Mouse (Mus musculus): ENCODE results near the gene Vcp. TPM values are rescaled to one million over a fixed set of nuclear protein-coding genes. Genes with fewer than 3 reads are reported as not detected.

Vcp gene
- polyA plus RNA-seq, 1 experiment from 2014 or later: 635 TPM

DNA sequence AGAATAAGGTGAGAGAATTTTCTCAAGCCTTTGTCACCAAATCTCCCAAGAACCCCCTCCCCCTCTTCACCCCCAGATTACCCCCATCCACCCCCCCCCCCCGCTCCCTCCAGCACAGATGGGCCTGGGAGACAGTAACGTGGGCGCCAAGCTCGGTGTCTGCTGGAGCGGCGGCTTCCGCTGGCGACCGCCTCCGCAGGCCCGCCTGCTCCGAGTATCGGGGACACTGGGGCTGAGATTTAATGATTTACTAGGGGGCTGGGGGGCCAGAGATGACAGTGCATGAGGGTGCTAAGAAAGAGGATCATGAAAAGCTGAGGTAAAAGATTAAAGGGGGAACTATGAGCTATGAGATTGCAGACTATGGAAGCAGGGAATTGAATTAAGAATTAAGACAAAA lies 51.8 kb downstream of the Vcp start:
- H3K4me2 ChIP-seq: no peak overlapping the region

GRCm38 (mm10) chr4:42946733-42947290 lies 53.5 kb downstream of the Vcp start:
- H3K27me3 ChIP-seq (ENCODE audit: control insufficient read depth, insufficient read depth, low read length): no peaks in the 10 kb centered on the region
- peak; percentile 95 for DNase-seq (ENCODE audit: low spot score, missing footprints)
- H3K4me2 ChIP-seq: peak overlapping the region; percentile 22
- H3K9ac ChIP-seq (ENCODE audit: low read length): 0 out of 2 replicates have a peak overlapping the region, but pooled peaks have one; percentile 25
- no peaks in the 10 kb centered on the region for H3K9me3 ChIP-seq (ENCODE audit: control insufficient read depth, low read length)
- ATAC-seq (ENCODE audit: low FRiP score): peak; percentile 33
- 34% methylated on average over 10 of the region's 10 CpGs for WGBS
- H3K27ac ChIP-seq (ENCODE audit: low read depth, low read length): no peak overlapping the region; the same call in 1 of the 2 replicates
- no peak overlapping the region for H3K4me3 ChIP-seq (ENCODE audit: low read depth, low read length)
- H3K36me3 ChIP-seq (ENCODE audit: control insufficient read depth, insufficient read depth, low read length): no peaks in the 10 kb centered on the region
- peaks cover 41% of the 10 kb centered on the region for H3K4me1 ChIP-seq (ENCODE audit: control insufficient read depth, insufficient read depth, low read length)

More for the DNA sequence above, 51.8 kb downstream of the Vcp start:
- ATAC-seq (ENCODE audit: low FRiP score) (no peak), DNase-seq (ENCODE audit: low spot score, missing footprints) (no peak)
- Histone ChIP-seq H3K9ac (ENCODE audit: low read length) (peak overlapping the region; percentile 38; the same call in 1 of the 2 replicates), H3K9me3 (ENCODE audit: control insufficient read depth, low read length) (no peaks in the 10 kb centered on the region), H3K27me3 (ENCODE audit: control insufficient read depth, insufficient read depth, low read length) (no peaks in the 10 kb centered on the region), H3K4me3 (ENCODE audit: low read depth, low read length) (no peak overlapping the region), H3K36me3 (ENCODE audit: control insufficient read depth, insufficient read depth, low read length) (no peaks in the 10 kb centered on the region), H3K4me1 (ENCODE audit: control insufficient read depth, insufficient read depth, low read length) (peaks cover 58% of the 10 kb centered on the region), H3K27ac (ENCODE audit: low read depth, low read length) (no peak overlapping the region)
- 57% methylated on average over 12 of the region's 13 CpGs for WGBS

DNA sequence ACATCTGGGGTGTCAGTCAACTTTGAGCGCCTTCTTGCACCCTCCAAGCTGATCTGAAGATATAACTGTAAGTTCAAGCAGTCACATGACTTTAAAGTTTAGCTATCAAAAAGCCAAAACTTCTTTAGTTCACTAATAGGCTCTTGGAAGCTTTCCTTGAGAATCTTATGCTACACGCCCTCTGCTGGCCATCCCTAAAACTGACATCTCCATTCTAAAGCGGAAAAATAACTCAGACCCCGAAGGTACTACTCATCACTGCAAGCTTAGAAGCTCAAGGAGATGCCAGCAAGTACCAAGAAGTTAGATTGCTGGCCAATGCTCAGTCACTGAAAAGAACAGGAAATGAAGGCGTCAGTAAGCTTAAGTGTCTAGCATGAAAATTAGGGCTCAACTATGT lies 54.4 kb downstream of the Vcp start:
- Histone ChIP-seq H3K9ac (ENCODE audit: low read length) (no peak overlapping the region; the same call in 1 of the 2 replicates), H3K4me2 (no peak overlapping the region), H3K36me3 (ENCODE audit: control insufficient read depth, insufficient read depth, low read length) (no peaks in the 10 kb centered on the region), H3K4me3 (ENCODE audit: low read depth, low read length) (no peak overlapping the region), H3K27me3 (ENCODE audit: control insufficient read depth, insufficient read depth, low read length) (no peaks in the 10 kb centered on the region), H3K4me1 (ENCODE audit: control insufficient read depth, insufficient read depth, low read length) (peaks cover 33% of the 10 kb centered on the region), H3K9me3 (ENCODE audit: control insufficient read depth, low read length) (no peaks in the 10 kb centered on the region), H3K27ac (ENCODE audit: low read depth, low read length) (no peak overlapping the region)
- WGBS: 8% methylated on average over 5 of the region's 5 CpGs
- DNase-seq (ENCODE audit: low spot score, missing footprints) (peak; percentile 95), ATAC-seq (ENCODE audit: low FRiP score) (no peak)

- no peak overlapping the region for H3K4me2 ChIP-seq
- no peaks in the 10 kb centered on the region for H3K36me3 ChIP-seq (ENCODE audit: control insufficient read depth, insufficient read depth, low read length)
- 90% methylated on average over 3 of the region's 3 CpGs for WGBS
- no peaks in the 10 kb centered on the region for H3K27me3 ChIP-seq (ENCODE audit: control insufficient read depth, insufficient read depth, low read length)
- no peak for ATAC-seq (ENCODE audit: low FRiP score)
- no peak overlapping the region for H3K9ac ChIP-seq (ENCODE audit: low read length)
- no peaks in the 10 kb centered on the region for H3K9me3 ChIP-seq (ENCODE audit: control insufficient read depth, low read length)
- no peak overlapping the region for H3K27ac ChIP-seq (ENCODE audit: low read depth, low read length)
- peaks cover 27% of the 10 kb centered on the region for H3K4me1 ChIP-seq (ENCODE audit: control insufficient read depth, insufficient read depth, low read length)
- no peak overlapping the region for H3K4me3 ChIP-seq (ENCODE audit: low read depth, low read length)
- no peak for DNase-seq (ENCODE audit: low spot score, missing footprints)
Observed at GRCm38 (mm10) chr4:42945445-42945844, 54.9 kb downstream of the Vcp start.

DNA sequence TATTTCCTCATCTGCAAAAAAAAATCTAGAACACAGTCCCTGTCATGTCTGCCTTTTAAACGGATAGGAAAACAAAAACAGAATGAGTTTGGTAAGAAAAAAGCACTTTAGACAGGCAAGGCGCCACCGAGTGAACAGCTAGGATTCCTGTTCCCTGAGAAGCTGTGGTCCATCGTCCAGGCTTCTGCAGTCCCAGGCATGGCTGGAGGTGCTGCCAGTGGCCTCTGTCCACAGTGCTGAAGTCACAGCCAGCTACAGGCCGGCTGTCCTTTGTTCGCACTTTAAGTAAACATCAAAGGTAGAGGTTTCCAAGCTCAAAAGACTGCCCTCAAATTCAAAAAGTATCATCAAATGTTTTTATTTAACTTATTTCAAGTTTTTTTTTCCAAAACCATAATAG lies 55.3 kb downstream of the Vcp start:
- DNase-seq (ENCODE audit: low spot score, missing footprints) (no peak), ATAC-seq (ENCODE audit: low FRiP score) (no peak)
- H3K27me3 ChIP-seq (ENCODE audit: control insufficient read depth, insufficient read depth, low read length): no peaks in the 10 kb centered on the region
- H3K9ac ChIP-seq (ENCODE audit: low read length): no peak overlapping the region
- H3K4me3 ChIP-seq (ENCODE audit: low read depth, low read length): no peak overlapping the region
- no peaks in the 10 kb centered on the region for H3K36me3 ChIP-seq (ENCODE audit: control insufficient read depth, insufficient read depth, low read length)
- H3K4me1 ChIP-seq (ENCODE audit: control insufficient read depth, insufficient read depth, low read length): peaks cover 25% of the 10 kb centered on the region
- WGBS: 13% methylated on average over 6 of the region's 6 CpGs
- H3K27ac ChIP-seq (ENCODE audit: low read depth, low read length): no peak overlapping the region
- no peaks in the 10 kb centered on the region for H3K9me3 ChIP-seq (ENCODE audit: control insufficient read depth, low read length)
- H3K4me2 ChIP-seq: no peak overlapping the region

DNA sequence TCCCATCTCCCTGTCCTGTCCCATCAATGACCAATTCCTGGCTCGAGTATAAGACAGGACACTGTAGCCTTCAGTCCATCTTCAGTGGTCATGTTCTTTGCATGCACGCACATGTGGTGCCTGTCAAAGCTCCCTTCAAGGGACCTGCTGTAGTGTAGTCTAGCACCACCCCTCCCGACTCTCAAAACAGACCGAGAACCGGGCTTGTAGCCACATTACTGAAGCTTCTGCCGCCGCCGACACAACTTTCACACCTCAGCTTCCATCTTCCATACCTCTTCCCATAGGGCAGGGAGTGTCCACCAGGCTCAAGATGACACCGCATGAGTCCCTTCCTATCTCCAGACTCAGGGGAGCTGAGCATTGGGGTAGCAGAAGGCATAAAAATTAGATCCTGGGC lies 56.1 kb downstream of the Vcp start:
- H3K4me2 ChIP-seq: no peak overlapping the region
- no peak overlapping the region for H3K27ac ChIP-seq (ENCODE audit: low read depth, low read length)
- H3K36me3 ChIP-seq (ENCODE audit: control insufficient read depth, insufficient read depth, low read length): no peaks in the 10 kb centered on the region
- peaks cover 23% of the 10 kb centered on the region for H3K4me1 ChIP-seq (ENCODE audit: control insufficient read depth, insufficient read depth, low read length)
- no peak overlapping the region for H3K4me3 ChIP-seq (ENCODE audit: low read depth, low read length)
- H3K9ac ChIP-seq (ENCODE audit: low read length): no peak overlapping the region
- ATAC-seq (ENCODE audit: low FRiP score) (no peak), DNase-seq (ENCODE audit: low spot score, missing footprints) (no peak)
- no peaks in the 10 kb centered on the region for H3K27me3 ChIP-seq (ENCODE audit: control insufficient read depth, insufficient read depth, low read length)
- WGBS: 89% methylated on average over 9 of the region's 9 CpGs
- H3K9me3 ChIP-seq (ENCODE audit: control insufficient read depth, low read length): no peaks in the 10 kb centered on the region

DNA sequence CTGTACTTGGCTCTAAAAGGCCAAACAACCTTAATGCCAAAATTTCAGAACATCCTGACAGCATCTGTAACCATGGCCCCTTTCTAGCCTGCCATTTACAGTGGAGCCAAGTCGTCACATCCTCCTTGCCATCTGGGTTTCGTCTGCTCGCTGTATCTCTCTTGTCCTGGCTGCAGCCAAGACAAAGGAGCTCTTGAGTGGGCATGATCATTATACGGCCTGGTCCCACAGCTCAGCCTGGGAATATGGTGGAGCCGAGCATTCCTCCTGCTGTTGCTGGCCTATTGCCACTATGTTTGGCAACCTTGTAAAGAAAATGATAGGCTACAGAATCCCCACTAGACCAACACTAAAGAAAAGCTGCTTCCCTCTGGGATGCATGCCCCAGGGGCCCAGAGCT lies 57.0 kb downstream of the Vcp start:
- Histone ChIP-seq H3K36me3 (ENCODE audit: control insufficient read depth, insufficient read depth, low read length) (no peaks in the 10 kb centered on the region), H3K27me3 (ENCODE audit: control insufficient read depth, insufficient read depth, low read length) (no peaks in the 10 kb centered on the region), H3K9me3 (ENCODE audit: control insufficient read depth, low read length) (no peaks in the 10 kb centered on the region), H3K4me2 (no peak overlapping the region), H3K4me3 (ENCODE audit: low read depth, low read length) (no peak overlapping the region), H3K27ac (ENCODE audit: low read depth, low read length) (no peak overlapping the region), H3K4me1 (ENCODE audit: control insufficient read depth, insufficient read depth, low read length) (peaks cover 18% of the 10 kb centered on the region), H3K9ac (ENCODE audit: low read length) (no peak overlapping the region)
- WGBS: 87% methylated on average over 5 of the region's 5 CpGs
- no peak for ATAC-seq (ENCODE audit: low FRiP score)
- no peak for DNase-seq (ENCODE audit: low spot score, missing footprints)

DNA sequence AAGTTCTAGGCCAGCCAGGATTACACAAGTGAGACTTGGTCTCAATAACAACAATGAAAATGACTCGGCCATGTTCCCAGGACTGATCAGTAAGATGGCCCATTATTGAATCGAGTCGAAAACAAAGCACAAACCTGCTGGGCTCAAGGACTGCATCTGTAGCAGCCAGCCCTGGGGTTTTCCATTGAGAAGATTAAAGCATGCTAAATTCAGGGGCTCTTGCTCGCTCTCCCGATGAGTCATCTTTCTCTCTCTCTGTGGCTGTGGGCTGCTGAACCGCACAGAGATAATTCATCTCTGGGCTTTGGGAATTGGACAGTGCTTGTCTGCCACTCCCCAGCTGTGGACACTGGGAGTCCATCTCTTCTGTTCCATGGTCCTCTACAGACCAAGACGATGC lies 58.9 kb downstream of the Vcp start:
- Histone ChIP-seq H3K9ac (ENCODE audit: low read length) (no peak overlapping the region), H3K27me3 (ENCODE audit: control insufficient read depth, insufficient read depth, low read length) (no peaks in the 10 kb centered on the region), H3K36me3 (ENCODE audit: control insufficient read depth, insufficient read depth, low read length) (no peaks in the 10 kb centered on the region), H3K4me1 (ENCODE audit: control insufficient read depth, insufficient read depth, low read length) (peaks cover 4% of the 10 kb centered on the region), H3K27ac (ENCODE audit: low read depth, low read length) (no peak overlapping the region), H3K9me3 (ENCODE audit: control insufficient read depth, low read length) (no peaks in the 10 kb centered on the region), H3K4me2 (no peak overlapping the region), H3K4me3 (ENCODE audit: low read depth, low read length) (no peak overlapping the region)
- 86% methylated on average over 7 of the region's 7 CpGs for WGBS
- ATAC-seq (ENCODE audit: low FRiP score) (no peak), DNase-seq (ENCODE audit: low spot score, missing footprints) (no peak)

DNA sequence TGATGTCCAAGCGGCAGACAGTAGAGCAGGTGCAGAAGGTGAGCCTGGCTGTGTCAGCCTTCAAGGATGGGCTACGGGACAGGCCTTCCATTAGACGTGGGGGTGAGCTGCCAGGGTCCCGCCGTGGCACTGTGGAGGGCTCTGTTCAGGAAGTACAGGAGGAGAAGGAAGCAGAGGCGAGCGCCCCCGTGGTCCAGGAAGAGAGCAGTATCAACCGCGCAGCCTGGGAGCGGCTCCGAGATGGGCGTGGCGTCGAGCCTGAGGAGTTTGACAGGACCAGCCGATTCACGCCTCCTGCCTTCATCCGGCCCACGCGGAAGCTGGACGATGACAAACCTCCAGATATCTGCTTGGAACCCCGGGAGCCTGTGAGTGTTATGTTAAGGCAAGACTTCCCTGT lies 66.7 kb downstream of the Vcp start:
- H3K4me3 ChIP-seq (ENCODE audit: low read depth, low read length): no peak overlapping the region
- peaks cover 4% of the 10 kb centered on the region; the same call in 1 of the 2 replicates for H3K27me3 ChIP-seq (ENCODE audit: control insufficient read depth, insufficient read depth, low read length)
- no peak overlapping the region for H3K27ac ChIP-seq (ENCODE audit: low read depth, low read length)
- DNase-seq (ENCODE audit: low spot score, missing footprints) (peak; percentile 92), ATAC-seq (ENCODE audit: low FRiP score) (peak; percentile 70; the same call in 1 of the 2 replicates)
- peaks cover 2% of the 10 kb centered on the region; the same call in 1 of the 2 replicates for H3K4me1 ChIP-seq (ENCODE audit: control insufficient read depth, insufficient read depth, low read length)
- peak overlapping the region; percentile 30; the same call in 1 of the 2 replicates for H3K9ac ChIP-seq (ENCODE audit: low read length)
- 12% methylated on average over 21 of the region's 22 CpGs for WGBS
- H3K9me3 ChIP-seq (ENCODE audit: control insufficient read depth, low read length): no peaks in the 10 kb centered on the region
- peak overlapping the region; percentile 34 for H3K4me2 ChIP-seq
- no peaks in the 10 kb centered on the region for H3K36me3 ChIP-seq (ENCODE audit: control insufficient read depth, insufficient read depth, low read length)

All from midbrain, embryonic 11.5 days (tissue).